Mouse (Mus musculus): ENCODE results near the gene Rfx1. TPM values are rescaled to one million over a fixed set of nuclear protein-coding genes. Genes with fewer than 3 reads are reported as not detected.

Gene Rfx1
- polyA plus RNA-seq, 1 experiment from 2014 or later: 11.2 TPM

DNA sequence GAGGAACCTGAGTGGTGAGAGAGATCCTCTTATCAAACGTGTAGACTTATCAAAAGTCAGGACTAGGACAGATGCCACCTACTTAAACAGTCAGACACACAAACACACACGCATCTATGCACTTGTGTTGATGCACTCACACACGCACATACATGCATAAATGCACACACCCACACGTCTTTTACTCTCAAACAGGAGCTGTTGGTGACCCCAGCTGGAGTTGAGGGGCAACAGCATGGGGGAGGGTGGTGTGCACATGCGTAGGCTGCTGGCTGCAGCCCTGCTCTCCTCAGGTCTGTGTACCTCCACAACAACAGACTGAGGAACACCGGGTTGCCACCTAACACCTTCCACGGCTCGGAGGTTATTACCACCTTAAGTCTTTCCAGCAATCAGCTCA lies 61.6 kb downstream of the Rfx1 start:
- Histone ChIP-seq H3K27me3 (no peaks in the 10 kb centered on the region), H3K4me2 (no peak overlapping the region), H3K9me3 (no peaks in the 10 kb centered on the region), H3K4me1 (replicated peaks) (no peaks in the 10 kb centered on the region; the same call in 1 of the 2 replicates), H3K9ac (no peak overlapping the region), H3K27ac (replicated peaks) (no peak overlapping the region), H3K36me3 (peaks cover 16% of the 10 kb centered on the region), H3K4me3 (no peak overlapping the region)
- ATAC-seq (ENCODE audit: low FRiP score, low read depth): no peak
- 67% methylated on average over 8 of the region's 8 CpGs for WGBS

DNA sequence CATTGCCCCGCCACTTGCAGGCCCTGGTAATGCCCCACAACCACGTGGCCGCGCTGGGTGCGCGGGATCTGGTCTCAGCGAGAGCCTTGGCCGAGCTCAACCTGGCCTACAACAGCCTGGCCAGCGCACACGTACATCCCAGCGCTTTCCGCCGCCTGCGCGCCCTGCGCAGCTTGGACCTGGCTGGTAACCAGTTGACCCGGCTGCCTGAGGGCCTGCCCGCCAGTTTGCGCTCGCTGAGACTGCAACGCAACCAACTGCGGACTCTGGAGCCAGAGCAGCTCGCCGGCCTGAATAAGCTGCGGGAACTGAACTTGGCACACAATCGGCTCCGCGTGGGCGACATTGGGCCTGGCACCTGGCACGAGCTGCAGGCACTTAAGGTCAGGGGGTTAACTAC lies 64.2 kb downstream of the Rfx1 start:
- peak; percentile 37; the same call in 1 of the 2 replicates for ATAC-seq (ENCODE audit: low FRiP score, low read depth)
- Histone ChIP-seq H3K27me3 (no peaks in the 10 kb centered on the region), H3K27ac (replicated peaks) (no peak overlapping the region), H3K36me3 (peaks cover 41% of the 10 kb centered on the region), H3K4me1 (replicated peaks) (no peaks in the 10 kb centered on the region; the same call in 1 of the 2 replicates), H3K9ac (no peak overlapping the region), H3K9me3 (no peaks in the 10 kb centered on the region), H3K4me2 (no peak overlapping the region), H3K4me3 (no peak overlapping the region)
- 37% methylated on average over 30 of the region's 30 CpGs for WGBS

DNA sequence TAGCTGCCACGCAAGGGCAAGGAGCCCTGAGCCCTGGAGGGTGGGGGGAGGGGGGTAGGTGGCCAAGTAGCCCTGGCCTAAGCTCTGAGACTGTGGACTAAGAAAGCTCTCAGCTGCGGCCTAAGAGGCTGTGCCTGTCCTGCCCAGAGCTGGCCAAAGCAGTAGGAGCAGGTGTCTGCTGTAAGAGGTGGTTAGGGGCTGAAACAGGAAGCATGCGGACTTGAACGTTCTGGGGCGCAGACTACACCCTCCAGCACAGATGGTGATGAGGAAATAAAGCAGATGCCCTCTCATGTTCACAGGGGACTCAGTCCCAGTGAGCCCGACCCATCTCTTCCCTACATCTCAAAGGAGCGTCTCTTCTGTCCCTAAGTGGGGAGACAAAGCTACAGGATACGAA lies 65.6 kb downstream of the Rfx1 start:
- Histone ChIP-seq H3K4me1 (replicated peaks) (no peaks in the 10 kb centered on the region; the same call in 1 of the 2 replicates), H3K36me3 (peaks cover 55% of the 10 kb centered on the region), H3K27me3 (no peaks in the 10 kb centered on the region), H3K27ac (replicated peaks) (no peak overlapping the region), H3K9me3 (no peaks in the 10 kb centered on the region), H3K4me3 (no peak overlapping the region), H3K4me2 (no peak overlapping the region), H3K9ac (no peak overlapping the region)
- WGBS: 94% methylated on average over 8 of the region's 8 CpGs
- no peak for ATAC-seq (ENCODE audit: low FRiP score, low read depth)

DNA sequence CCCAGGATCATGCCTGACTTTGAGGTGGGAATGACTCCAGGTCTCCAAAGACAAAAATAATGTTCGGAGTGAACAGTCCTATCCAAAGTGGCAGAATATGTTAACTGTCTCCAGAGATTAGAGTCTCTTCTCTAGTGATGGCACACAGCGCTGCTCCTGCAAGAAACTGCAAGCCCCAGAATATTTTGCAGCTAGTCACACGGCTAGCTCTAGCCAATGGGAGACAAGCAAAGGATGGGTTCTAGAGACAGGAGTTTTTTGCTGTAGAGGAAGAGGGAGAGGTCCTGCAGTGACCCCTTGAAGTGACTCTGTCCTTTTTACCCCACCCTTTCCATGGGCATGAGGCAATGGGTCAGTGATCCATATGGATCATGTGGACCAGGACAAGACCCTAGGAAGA lies 71.2 kb downstream of the Rfx1 start:
- no peaks in the 10 kb centered on the region for H3K4me1 ChIP-seq (replicated peaks)
- no peak for ATAC-seq (ENCODE audit: low FRiP score, low read depth)
- WGBS: 90% methylated on average over 3 of the region's 3 CpGs
- no peaks in the 10 kb centered on the region for H3K9me3 ChIP-seq
- peaks cover 95% of the 10 kb centered on the region for H3K36me3 ChIP-seq
- H3K4me3 ChIP-seq: no peak overlapping the region
- no peak overlapping the region for H3K4me2 ChIP-seq
- H3K27ac ChIP-seq (replicated peaks): no peak overlapping the region
- no peak overlapping the region for H3K9ac ChIP-seq
- no peaks in the 10 kb centered on the region for H3K27me3 ChIP-seq

DNA sequence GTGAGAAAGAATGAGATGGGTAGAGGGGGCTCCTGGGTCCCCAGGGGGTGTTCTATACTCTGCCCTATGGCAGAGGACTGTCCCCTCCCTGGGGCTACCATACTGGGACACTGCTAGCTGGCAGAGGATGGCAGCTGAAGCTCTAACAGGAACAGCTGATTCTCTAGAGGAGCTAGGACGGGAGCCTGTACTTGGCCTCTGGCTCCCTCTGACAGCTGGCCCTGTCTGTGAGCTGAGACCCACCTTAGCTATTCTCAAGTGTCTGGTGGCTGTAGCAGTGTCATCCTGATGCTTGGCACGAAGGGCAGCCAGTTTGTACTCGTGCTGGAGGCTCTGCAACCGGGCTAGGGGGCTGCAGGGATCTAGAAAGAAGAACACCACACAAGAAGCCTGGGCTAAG lies 74.2 kb downstream of the Rfx1 start:
- Histone ChIP-seq H3K4me1 (replicated peaks) (peaks cover 5% of the 10 kb centered on the region), H3K27me3 (no peaks in the 10 kb centered on the region), H3K9me3 (no peaks in the 10 kb centered on the region), H3K27ac (replicated peaks) (no peak overlapping the region), H3K9ac (no peak overlapping the region), H3K36me3 (peaks cover 79% of the 10 kb centered on the region), H3K4me3 (no peak overlapping the region), H3K4me2 (no peak overlapping the region)
- WGBS: 83% methylated on average over 4 of the region's 4 CpGs
- ATAC-seq (ENCODE audit: low FRiP score, low read depth): no peak

DNA sequence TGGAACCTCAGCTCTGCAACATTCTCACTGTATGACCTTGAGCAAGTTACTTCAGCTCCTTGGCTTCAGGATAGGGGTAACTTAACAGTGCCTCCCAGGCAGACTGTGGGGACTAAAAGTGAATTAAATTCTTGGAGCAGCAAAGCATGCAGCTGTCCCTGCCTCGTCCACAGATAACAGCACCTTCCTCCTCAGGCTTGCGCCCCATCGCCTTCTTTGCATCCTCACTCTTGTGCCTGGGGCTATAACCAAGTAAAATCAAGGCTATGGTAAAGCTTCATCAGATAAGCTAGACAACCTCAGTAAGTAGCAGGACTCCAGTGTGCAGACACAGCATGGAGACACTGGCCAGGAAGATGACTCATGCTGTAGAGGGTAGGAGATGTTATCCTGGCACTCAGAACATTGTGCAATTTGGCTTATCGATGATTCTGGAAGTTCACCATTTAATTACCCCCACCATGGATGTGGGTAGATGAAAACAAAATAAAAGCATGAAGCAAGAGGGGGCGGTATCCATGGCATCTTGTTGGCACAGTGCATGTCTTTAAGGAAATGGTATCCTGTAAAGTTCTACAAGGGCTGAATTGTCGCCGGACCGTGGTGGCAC lies 78.1 kb downstream of the Rfx1 start:
- H3K9me3 ChIP-seq: no peaks in the 10 kb centered on the region
- H3K4me2 ChIP-seq: no peak overlapping the region
- no peak for ATAC-seq (ENCODE audit: low FRiP score, low read depth)
- H3K27me3 ChIP-seq: no peaks in the 10 kb centered on the region
- H3K4me1 ChIP-seq (replicated peaks): peaks cover 28% of the 10 kb centered on the region
- peaks cover 41% of the 10 kb centered on the region for H3K36me3 ChIP-seq
- 93% methylated on average over 8 of the region's 8 CpGs for WGBS
- H3K27ac ChIP-seq (replicated peaks): no peak overlapping the region
- no peak overlapping the region for H3K4me3 ChIP-seq
- no peak overlapping the region for H3K9ac ChIP-seq

MicroRNAs encoded within 50 kb of the gene (microRNA counts, 519-probe panel; counts per million panel counts)
- microRNA mmu-miR-709: 2,380 counts per million, percentile 33 among the panel's probes with 10 or more counts

Small RNA genes within 50 kb of the gene (microRNA-seq; reads per million reads assigned to microRNA genes)
- gene Mir709: not detected

Other genes starting within 250 kb of the Rfx1 start
- gene Adgrl1, start 166.7 kb upstream of the Rfx1 start, polyA plus RNA-seq (2015; fragmentation: Nextera tagmentation; extraction: Ambion mirVana): 56.8 and 62.0 TPM in 2 replicates
- gene Gm10644, start 111.6 kb upstream of the Rfx1 start, polyA plus RNA-seq (2015; fragmentation: Nextera tagmentation; extraction: Ambion mirVana): 1.1 TPM in 2 replicates
- gene Asf1b, start 111.3 kb upstream of the Rfx1 start, polyA plus RNA-seq (2015; fragmentation: Nextera tagmentation; extraction: Ambion mirVana): 12.8 and 14.7 TPM in 2 replicates
- 241 and 250 TPM in 2 replicates for gene Prkaca, start 93.8 kb upstream of the Rfx1 start, polyA plus RNA-seq (2015; fragmentation: Nextera tagmentation; extraction: Ambion mirVana)
- gene Samd1, start 69.2 kb upstream of the Rfx1 start, polyA plus RNA-seq (2015; fragmentation: Nextera tagmentation; extraction: Ambion mirVana): 6.2 and 7.3 TPM in 2 replicates
- 0.47 and 0.75 TPM in 2 replicates for gene 1700067K01Rik, start 65.3 kb upstream of the Rfx1 start, polyA plus RNA-seq (2015; fragmentation: Nextera tagmentation; extraction: Ambion mirVana)
- gene 2210011C24Rik, start 54.7 kb upstream of the Rfx1 start, polyA plus RNA-seq (2015; fragmentation: Nextera tagmentation; extraction: Ambion mirVana): 0.41 and 0.70 TPM in 2 replicates
- gene Palm3, start 45.4 kb upstream of the Rfx1 start, polyA plus RNA-seq (2015; fragmentation: Nextera tagmentation; extraction: Ambion mirVana): 8.6 and 8.8 TPM in 2 replicates
- 0.69 and 0.97 TPM in 2 replicates for gene Il27ra, start 24.2 kb upstream of the Rfx1 start, polyA plus RNA-seq (2015; fragmentation: Nextera tagmentation; extraction: Ambion mirVana)
- 0.51 and 1.2 TPM in 2 replicates for gene Rln3, start 21.8 kb upstream of the Rfx1 start, polyA plus RNA-seq (2015; fragmentation: Nextera tagmentation; extraction: Ambion mirVana)
- gene Gm10643, start 1.7 kb upstream of the Rfx1 start, polyA plus RNA-seq (2015; fragmentation: Nextera tagmentation; extraction: Ambion mirVana): 0.92 and 1.4 TPM in 2 replicates
- 19.0 and 22.6 TPM in 2 replicates for gene Dcaf15, start 37.9 kb downstream of the Rfx1 start, polyA plus RNA-seq (2015; fragmentation: Nextera tagmentation; extraction: Ambion mirVana)
- 0.35 and 0.44 TPM in 2 replicates for gene Podnl1, start 59.2 kb downstream of the Rfx1 start, polyA plus RNA-seq (2015; fragmentation: Nextera tagmentation; extraction: Ambion mirVana)
- gene Cc2d1a, start 81.1 kb downstream of the Rfx1 start, polyA plus RNA-seq (2015; fragmentation: Nextera tagmentation; extraction: Ambion mirVana): 41.5 and 47.1 TPM in 2 replicates
- gene 4930432K21Rik, start 81.2 kb downstream of the Rfx1 start, polyA plus RNA-seq (2015; fragmentation: Nextera tagmentation; extraction: Ambion mirVana): 2.3 and 2.8 TPM in 2 replicates
- 8.0 and 8.7 TPM in 2 replicates for gene Nanos3, start 118.4 kb downstream of the Rfx1 start, polyA plus RNA-seq (2015; fragmentation: Nextera tagmentation; extraction: Ambion mirVana)
- gene Zswim4, start 170.2 kb downstream of the Rfx1 start, polyA plus RNA-seq (2015; fragmentation: Nextera tagmentation; extraction: Ambion mirVana): 23.3 and 24.9 TPM in 2 replicates
- 245 and 260 TPM in 2 replicates for gene D8Ertd738e, start 182.9 kb downstream of the Rfx1 start, polyA plus RNA-seq (2015; fragmentation: Nextera tagmentation; extraction: Ambion mirVana)
- gene Mri1, start 190.5 kb downstream of the Rfx1 start, polyA plus RNA-seq (2015; fragmentation: Nextera tagmentation; extraction: Ambion mirVana): 45.6 and 48.4 TPM in 2 replicates
- 23.4 and 24.6 TPM in 2 replicates for gene Ccdc130, start 203.5 kb downstream of the Rfx1 start, polyA plus RNA-seq (2015; fragmentation: Nextera tagmentation; extraction: Ambion mirVana)

All from hindbrain, embryonic 15.5 days (tissue).